Mouse (Mus musculus) heart, adult 11 months (tissue): ENCODE measurements around the gene Ptbp1.

ENCODE experiments used
- DNase-seq: peaks from one replicate; pipeline ENCODE4 v3.0.0; 2022

Ptbp1 gene

DNA sequence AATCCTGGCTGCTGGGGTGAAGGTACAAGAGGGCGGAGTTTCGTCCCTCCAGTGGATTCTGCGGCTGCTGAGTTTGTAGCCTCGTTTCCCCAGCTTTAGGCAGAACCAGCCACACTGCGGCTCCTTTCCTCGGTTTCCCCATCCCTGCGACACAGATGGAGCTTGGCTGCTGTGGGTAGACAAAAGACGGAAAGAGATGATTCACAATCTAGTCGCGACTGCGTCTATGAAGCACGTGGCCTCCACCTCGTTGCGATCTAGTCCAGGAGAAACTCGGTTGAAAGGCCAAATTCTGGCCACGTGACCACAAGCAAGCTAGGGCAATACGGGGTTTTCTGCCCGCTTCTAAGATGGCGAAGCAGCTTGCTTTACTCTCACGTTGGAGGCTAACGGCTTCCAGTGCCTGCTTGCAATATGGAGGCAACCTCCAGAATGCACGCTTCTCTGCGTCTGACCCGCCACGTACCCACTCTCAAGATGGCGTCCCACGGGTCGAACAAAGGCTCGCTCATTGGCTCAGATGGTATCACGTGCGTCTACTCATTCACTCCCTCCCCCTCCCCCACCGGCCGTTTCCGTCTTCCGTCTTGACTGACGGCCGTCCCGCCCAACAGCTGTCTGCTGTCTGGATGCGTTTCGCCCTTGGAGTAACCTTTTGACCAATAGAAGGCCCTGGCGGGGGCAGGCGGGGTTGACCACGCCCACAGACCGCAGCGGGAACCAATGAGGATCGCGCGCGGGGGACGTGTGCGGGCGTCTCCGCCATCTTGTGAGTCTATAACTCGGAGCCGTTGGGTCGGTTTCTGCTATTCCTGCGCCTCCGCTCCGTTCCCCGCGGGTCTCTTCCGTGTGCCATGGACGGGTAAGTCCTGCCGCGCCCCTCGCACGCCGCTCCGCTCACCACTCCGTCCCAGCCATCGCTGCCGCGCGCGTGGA, at the start of gene Ptbp1:
Gene Ptbp1, plus strand, starts transcription at position 568 of the 936 bp plus-strand sequence.
- DNase-seq = peak; percentile 100

DNA sequence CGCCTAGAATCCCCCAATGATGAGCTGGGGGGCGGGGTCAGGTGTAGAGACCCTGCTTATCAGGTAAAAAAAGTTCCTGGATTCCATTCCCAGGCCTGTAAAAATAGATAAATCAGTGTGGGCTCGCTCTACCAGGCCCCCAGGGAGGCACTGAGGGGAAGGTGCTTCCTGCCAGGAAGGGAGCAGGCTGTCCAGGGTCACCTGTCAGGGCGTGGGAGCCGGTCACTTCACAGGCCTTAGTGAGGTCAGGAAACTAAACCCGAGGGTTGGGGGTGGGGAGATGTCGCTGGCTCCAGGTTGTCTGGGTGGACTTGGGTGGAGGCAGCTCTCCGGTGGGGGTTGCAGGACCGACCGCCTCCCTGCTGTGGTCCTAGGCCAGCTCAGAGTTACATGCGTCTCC, 48.6 kb upstream of the Ptbp1 start:
- peak; percentile 99 for DNase-seq

DNA sequence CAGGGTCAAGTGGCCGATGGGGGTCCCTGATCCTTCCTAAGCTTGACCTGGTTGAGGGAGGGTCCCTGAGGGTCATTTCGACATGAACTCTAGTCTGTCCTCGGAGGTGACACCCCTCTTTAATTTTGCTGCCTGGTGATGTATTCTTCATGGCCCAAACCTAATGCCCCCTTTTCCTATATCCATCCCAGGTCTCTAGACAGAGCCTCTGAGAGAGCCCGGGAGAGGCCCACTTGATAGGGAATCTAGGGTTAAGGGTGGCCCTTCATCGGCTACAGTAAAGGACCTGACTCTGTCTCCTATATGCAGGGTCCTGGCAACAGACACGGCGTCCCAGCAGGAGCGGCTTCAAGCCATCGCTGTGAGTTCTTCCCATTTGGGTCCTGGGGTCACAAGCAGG, 47.9 kb upstream of the Ptbp1 start:
- DNase-seq = peak; percentile 92

DNA sequence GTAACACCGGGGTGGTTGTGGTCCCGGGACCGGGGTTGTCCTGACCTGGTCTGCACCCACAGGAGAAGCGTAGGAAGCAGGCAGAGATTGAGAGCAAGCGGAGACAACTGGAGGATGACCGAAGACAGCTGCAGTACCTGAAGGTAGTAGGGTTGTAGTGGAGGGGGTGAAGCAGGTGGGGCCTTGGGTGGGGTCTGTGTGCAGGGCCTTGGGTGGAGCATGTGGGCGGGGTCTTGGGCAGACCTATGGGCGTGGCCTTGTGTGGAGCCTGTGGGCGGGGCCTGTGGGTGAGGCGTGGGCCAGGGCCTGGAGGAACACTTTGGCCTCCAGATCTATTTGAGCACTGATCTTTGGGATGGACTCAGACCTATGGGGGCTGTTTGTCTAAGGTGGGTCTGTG, 47.3 kb upstream of the Ptbp1 start:
- peak; percentile 98 for DNase-seq

DNA sequence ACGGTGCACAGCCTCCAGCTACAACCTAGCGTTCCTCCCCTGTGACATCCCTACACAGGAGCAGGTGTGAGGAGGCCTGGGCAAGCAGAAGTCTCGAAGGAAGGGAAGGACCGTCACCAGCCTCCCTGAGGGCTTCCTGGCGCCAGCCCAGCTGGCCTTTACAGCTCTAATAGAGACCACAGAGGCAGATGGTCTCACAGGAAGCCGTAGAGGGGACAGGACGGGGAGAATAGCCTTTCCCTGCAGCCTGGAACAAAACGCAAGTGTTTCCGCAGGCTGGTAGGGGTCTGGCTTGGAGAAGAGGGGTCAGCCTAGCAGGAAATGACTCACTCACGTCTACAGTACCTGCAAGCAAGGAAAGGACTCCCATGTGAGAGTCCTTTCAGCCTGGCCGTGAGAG, 46.4 kb upstream of the Ptbp1 start:
- DNase-seq = peak; percentile 99

DNA sequence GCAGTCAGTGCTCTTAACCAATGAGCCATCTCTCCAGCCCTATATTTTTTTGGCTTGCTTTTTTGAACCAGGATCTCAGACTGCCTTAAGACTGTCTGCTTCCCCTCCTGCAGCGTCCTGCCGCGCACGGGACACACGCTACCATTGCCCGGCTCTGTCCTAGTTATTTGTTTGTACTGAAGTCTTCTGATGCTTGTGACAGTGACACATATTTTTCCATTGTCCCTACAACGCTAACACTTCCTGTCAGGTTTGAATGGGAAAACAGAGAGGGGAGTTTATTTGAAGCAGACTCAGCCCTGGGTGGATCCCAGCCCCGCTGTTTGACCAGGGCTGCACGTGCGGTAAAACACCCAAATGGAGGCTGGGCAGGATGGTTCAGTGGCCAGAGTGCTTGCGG, 45.5 kb upstream of the Ptbp1 start:
- peak; percentile 95 for DNase-seq

DNA sequence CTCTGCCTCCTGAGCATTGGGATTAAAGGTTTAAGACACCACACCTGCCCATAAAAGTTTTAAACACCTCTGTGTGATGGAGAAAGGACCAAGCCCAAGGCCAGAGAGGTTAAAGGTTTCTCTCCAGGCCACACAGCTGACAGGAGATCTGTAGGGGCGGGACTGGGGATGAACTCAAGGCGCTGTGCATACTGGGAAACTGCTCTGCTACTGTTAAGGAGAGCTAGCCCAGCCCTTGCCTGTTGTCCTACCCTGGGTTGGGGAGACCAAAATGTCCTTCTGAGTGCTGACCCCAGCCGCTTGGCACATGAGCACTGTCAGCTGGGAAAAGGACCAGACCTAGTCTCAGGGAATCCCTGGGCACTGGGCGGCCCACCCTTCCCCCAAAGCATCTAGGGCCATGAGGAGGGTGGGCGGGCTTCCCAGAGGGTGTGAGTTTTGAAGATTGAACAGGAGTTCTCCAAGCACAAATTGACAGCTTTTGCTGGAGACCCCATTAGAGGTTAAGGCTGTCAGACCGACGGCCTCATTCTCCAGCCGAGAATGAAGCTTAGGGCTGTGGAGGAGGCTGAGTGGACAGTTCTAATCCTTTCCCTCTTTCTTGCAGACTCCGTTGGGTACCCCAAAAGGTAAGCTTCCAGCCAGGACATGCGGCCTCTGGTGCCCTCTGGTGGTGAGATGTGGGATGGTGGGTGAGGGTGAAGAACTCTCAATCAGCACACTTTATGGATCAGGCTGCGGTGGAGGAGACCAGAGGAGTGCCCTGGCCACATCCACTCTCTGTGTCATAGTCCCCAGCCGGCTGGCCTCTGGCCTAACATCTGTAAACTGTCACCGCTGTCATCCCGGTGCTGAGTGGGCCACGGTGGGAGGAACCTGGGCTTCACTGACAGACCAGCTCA, 42.2 kb upstream of the Ptbp1 start:
- DNase-seq = peak; percentile 96

DNA sequence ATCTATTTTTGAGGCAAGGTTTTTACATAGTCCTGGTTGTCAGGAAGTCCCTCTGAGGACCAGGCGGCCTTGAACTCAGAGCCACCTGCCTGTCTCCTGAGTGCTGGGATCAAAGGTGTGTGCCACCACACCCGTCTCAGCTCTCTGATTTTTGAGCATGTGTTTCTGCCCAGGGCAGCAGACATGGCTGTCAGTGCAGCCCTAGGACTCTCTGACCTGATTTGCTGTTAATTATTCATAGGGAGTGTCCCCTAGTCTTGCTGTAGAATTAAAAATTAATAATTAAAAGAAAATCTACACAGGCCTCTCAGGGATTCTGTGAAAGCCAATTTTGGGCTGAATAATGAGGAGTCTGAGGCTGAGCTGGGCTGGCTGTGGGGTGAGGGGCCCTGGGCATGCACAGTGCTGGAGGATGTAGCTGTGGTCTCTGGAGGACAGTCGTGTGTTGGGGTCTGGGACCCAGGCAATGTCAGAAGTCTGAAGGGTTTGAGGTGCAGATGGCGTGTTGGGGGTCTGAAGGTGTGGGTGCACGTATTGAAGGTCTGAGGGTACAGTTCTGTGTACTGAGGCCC, 39.9 kb upstream of the Ptbp1 start:
- no peak for DNase-seq

DNA sequence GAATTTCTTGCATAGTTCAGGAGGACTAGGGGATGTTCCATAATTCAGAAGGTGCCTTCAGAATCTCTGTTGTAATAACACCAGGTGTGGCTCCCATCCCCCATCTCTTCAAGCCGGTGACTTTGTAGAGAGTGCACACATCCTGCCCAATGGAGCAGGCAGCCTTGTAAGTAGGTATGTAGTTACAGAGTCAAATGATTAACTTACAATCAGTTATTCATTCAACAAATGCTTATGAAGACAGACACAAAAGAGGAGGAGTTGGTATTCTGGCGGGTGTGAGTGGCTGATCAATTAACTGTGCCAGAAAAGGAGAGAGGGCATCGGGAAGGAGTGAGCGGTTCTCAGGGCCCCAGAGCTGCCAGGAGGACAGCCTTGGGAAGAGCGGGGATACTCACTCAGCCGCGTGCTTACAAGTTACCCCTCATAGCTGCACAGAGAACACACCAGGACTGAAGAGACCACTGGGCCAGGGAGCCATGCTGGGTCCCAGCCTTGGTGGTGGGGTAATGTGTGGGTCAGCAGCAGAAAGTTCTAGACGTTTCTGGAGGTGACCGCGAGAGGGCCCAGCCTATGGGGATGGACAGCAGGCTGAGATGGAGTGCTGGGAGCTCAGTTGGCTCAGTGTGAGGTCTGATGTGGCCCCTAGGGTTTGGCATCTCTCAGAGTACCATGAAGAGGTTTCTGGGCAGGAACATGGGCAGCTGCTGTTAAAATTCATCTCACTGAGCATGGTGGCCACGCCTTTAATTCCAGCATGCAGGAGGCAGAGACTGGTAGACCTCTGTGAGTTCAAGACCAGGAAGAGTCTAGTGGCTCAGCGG, 38.3 kb upstream of the Ptbp1 start:
- DNase-seq = peak; percentile 83

DNA sequence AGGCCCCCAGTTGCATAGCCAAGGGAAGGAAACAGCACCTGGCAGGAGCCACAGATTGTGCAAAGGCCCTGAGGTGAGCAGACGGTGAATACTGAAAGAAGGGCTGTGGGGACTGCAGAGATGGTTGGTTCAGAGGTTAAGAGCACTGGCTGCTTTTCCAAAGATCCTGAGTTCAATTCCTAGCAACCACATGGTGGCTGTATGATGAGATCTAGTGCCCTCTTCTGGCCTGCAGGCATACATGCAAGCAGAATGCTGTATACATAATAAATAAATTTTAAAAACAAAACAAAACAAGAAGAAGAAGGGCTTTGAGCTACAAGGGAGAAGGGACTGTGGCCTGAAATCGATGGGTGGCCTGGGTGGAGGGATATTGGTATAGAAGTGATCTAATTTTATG, 37.1 kb upstream of the Ptbp1 start:
- no peak for DNase-seq

DNA sequence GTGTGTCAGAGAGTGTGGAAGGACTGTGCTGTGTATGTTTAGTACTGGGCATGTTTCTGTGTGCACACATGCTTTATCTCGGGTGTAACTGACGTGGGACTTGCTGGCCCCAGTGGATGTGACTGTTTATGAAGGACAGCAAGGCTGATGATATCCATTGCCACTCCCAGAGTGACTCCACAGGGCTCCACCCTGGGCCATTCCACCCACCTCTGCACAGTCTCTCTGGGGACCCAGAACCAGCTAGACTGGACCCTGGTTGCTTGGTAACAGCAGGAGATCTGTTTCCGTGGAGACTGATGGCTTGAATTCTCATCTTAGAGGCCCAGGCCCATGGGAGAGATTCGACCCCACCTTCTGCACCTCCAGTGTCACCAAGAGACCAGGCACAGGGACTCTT, 36.0 kb upstream of the Ptbp1 start:
- no peak for DNase-seq

DNA sequence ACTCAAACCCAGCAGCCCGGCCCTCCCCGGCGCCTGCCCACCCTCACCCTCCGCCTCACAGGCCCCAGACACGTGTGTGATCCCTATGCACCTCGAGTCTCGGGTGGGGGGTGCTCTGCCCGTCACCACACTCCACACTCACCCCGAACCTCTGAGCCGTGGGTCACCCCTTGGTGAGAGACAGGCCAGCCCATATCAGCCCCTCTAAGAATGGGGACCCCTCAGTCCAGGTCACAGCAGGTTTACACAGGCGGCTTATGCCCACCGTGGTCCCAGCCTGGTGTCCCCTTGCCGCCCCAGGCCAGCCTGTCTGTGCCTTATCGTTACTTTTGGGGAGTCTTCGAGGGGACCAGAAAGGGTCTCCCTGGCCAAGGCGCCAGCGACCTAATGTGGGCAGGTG, 34.6 kb upstream of the Ptbp1 start:
- peak; percentile 93 for DNase-seq

DNA sequence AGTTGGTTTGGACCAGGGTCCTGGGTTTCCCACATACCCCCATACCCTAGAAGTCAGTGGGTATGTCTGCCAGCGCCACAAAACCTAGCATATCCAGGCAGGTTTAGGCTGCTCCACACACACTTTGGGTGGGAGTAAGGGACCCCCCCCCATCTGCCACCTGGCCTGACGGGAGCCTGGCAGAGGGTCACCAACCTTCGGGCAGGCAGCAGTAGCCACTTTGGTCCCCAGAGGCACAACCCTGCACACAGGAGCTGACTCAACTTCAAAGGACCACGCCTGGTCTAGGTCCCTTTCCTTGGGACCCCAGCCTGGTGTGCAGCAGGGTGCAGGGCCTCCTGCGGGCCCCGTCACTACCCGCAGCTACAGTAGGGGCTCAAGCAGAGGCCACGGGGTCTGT, 34.0 kb upstream of the Ptbp1 start:
- peak; percentile 93 for DNase-seq

DNA sequence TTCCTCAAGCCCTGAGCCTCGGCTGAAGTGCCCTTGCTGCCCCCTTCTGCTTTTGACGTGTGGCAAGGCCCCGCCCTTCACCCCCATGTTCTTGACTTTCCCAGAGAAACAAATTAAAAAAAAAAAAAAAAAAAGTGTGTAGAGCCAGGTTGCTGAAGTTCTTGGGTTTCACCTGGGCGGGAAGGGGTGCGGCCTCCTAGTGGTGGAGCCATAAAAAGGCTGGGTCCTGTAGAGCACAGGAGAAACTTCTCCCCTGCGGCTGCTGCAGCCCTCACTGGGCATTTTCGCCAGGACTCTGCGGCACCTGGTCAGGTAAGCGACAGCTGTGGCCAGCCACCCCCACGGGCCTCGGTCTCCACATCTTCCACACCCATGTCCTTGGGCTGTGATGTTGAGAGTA, 33.4 kb upstream of the Ptbp1 start, which contains the start of gene Misp:
Gene Misp, plus strand, starts transcription at position 208 of the 400 bp plus-strand sequence.
- DNase-seq = no peak

DNA sequence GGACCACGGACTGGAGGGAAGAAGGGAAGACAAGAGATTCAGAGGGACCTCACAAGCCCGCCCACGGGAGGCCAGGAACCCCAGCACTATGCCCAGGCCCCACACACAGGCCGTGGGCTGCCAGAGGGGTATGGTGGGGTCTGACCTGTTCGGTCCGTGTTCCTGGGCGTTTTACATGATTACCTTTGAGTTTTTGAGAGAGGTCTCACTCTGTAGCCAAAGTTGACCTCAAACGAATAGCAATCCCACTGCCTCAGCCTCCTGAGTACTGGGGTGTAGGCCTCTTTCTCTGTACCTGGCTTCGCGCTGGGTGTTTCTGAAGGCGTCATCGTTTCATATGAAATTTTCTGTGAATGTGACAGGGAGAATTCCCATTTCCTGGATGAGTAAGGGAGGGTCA, 32.5 kb upstream of the Ptbp1 start:
- peak; percentile 91 for DNase-seq

DNA sequence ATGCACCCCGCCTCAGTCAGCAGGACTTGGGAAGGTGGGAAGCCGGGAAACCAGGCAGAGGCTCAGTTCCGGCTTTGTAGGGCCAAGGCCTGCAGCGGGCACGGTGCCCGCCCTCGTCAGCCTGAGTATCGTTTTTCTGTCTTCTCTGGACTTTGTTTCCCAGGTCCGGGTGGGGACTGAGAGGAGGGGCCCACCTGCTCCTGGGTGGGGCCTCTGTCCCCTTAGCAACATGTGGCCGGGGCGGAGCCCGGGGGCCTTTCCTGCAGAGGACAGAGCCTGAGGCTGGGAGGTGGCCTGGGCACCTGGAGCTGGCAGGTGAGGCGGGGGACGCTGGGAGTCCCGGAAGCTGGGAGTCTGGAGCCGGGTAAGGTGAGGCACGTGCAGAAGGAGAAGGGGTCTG, 31.9 kb upstream of the Ptbp1 start:
- DNase-seq = peak; percentile 94

DNA sequence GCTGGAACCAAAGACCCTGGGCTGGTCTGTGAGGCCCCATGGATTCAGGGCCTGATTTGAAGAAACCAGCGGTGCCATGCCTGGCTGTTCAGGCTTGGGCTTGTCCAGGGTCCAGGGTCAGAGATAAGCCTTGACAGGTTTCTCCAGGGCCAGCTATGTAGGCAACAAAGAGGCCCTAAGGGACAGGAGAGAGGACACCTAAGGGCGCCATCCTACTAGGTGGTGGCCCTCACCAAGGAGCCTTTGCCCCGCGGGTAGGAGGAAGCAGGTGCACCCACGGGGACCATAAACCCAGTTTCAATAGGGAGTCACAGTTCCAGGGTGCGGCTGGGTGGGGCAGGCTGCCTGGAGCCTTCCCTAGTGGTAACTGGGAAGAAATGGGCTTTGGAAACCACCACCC, 31.2 kb upstream of the Ptbp1 start:
- DNase-seq = peak; percentile 91

DNA sequence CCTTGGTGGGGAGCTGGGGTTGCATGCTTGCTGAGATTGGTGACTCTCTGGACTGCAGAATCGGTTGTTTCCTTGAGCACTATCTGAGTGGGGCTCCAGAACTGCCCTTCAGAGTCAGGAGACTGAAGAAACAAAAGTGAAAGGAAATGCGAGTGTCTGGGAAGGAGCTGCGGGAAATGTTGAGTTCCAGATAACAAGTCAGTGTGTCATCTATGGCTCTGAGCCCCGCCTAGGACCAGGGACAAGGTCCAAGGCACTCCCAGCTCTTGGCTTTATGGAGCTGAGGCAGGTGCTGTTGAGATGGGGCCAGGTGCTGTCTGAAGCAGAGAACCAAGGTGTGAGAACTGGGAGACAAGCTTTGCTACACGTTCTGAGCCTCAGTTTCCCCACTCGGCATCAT, 29.8 kb upstream of the Ptbp1 start:
- peak; percentile 96 for DNase-seq

DNA sequence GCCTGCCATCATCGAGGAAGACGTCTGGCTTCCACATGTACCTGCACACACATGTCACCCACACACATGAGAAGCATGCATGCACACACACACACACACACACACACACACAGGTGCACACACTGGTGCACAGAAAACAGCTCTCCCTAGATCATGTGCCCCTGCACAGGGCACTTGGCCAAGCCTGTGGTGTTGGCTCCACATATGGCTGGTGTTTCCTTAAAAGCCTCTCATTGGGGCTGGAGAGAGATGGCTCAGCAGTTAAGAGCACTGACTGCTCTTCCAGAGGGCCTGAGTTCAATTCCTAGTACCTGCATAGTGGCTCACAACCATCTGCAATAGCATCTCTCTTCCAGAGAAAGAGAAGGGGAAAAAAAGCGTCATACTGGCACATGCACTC, 22.6 kb upstream of the Ptbp1 start:
- no peak for DNase-seq

DNA sequence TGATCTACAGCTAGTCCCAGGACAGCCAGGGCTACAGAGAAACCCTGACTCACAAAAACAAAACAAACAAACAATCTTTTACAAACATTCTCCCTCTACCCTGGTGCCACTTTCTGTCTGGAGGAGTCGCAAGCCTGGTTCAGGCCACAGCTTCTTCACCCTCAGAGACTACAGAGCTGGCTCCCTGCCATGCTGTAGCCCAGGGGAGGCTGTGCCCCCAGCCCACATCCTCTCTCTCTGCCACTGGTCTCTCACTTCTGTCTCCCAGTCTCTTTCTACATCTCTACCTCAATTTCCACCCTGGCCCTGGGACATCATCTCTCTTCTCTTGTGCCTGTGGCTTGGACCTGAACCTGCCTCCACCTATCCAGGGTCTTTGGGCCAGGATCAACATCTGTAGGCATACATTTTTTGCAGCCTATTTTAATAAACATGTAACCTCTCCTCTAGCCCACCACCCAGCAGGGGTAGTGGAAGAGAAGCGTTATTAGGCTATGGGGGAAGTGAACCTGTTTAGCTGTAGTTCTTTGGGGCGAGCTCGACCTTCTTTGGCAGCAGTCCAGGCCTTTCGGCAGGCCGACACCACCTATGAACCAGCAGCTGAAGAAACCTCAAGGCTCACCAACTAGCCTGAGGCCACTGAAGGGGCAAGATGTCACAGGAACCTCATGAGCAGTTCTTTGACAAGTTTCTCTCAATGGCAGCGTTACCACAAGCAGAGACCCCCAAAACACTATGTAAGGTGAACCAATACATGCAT, 22.0 kb upstream of the Ptbp1 start:
- peak; percentile 86 for DNase-seq

DNA sequence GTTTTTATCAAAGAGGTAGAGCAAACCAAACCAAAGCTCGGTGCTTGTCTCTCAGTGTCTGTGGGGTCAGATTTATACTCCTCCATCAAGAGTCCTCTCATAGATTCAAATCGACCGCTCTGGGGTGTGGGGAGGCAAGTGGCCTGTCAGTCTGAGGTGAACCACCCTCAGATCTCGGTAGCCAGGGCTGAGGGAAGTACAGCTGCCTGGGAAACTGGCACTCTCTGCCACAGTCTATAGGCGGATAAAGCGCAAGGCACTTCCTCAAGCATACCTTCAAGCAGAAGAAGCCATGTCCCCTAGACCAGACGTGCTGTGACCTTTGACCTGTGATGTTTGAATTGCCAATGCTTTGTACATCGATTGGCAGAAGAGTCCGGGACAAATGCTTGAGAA, 21.4 kb upstream of the Ptbp1 start:
- peak; percentile 80 for DNase-seq
